Mouse (Mus musculus): ENCODE measurements around the gene Vmn2r108.
"Not testable (repeated sequence)": the region's sequence is repeated elsewhere in the genome, so short reads cannot be mapped to it uniquely, and the experiment has no call there.

Gene Vmn2r108

GRCm38 (mm10) chr17:20481231-20481630 is at the start of gene Vmn2r108:
Gene Vmn2r108, minus strand, starts transcription at chr17:20481331.
- CTCF ChIA-PET = no interaction called here

- CTCF ChIA-PET = not testable (repeated sequence)
Observed at GRCm38 (mm10) chr17:20508247-20508646, 27.1 kb upstream of the Vmn2r108 start.

GRCm38 (mm10) chr17:20497858-20498257 is 16.7 kb upstream of the Vmn2r108 start, which contains the start of gene Vmn1r225:
Gene Vmn1r225, plus strand, starts transcription at chr17:20498158.
- CTCF ChIA-PET = no interaction called here

- CTCF ChIA-PET = no interaction called here
Observed at GRCm38 (mm10) chr17:20473311-20473710, 7.8 kb downstream of the Vmn2r108 start.

- CTCF ChIA-PET = no interaction called here
Observed at GRCm38 (mm10) chr17:20439263-20439662, 41.9 kb downstream of the Vmn2r108 start.

GRCm38 (mm10) chr17:20413846-20414245 is 67.3 kb downstream of the Vmn2r108 start, which contains the start of gene Vmn1r224:
Gene Vmn1r224, plus strand, starts transcription at chr17:20414146.
- CTCF ChIA-PET = no interaction called here
